Mouse (Mus musculus): ENCODE measurements around the gene Arhgdib. TPM values are rescaled to one million over a fixed set of nuclear protein-coding genes. Genes with fewer than 3 reads are reported as not detected.
A peak's percentile ranks its signal among the peaks of the same experiment; 100 is the strongest.

Gene Arhgdib
- polyA plus RNA-seq, 1 experiment from 2014 or later, result 44.0 TPM

DNA sequence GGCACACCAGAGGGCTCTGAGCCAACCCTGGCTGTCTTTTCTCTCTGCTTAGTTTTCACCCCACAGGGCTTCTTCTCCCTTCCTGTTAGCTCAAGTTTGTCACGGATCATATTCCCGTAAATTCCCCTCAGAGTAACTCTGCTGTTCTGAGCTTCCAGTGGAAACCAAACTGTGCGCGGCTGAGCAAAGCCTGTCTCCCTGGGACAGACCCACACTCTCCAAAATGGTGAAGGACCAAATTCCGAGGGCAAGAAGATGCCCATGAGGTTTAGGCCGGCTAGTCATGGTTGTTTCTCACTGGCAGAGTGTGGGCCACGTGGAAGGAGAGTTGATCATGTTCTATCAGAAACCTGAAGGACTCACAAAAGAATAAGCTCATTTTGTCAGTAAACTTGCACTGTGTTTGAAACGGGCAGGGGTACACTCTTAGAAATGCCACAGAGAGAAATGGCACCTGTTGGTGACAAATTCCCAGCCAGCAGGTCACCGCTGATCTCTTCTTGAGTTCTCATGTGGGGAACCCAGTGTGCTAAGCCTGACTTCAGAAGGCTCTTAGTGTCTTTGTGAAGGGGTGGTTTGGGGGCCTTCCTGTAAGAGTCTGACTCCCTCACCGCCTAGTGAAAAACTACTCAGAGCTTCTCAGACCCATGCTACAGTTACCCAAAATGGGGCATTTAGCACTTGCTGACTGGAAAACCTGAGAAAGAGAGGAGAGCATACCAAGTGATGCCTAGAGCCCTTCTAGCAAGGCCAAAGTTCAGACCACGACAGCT lies 1.3 kb downstream of the Arhgdib start:
- H3K9me3 ChIP-seq (ENCODE audit: control insufficient read depth, low read length), result no peaks in the 10 kb centered on the region
- 75% methylated on average over 11 of the region's 11 CpGs for WGBS
- peaks cover 10% of the 10 kb centered on the region for H3K4me1 ChIP-seq (ENCODE audit: control insufficient read depth, insufficient read depth, low read length)
- H3K4me3 ChIP-seq (ENCODE audit: low read length), result no peak overlapping the region
- no peaks in the 10 kb centered on the region for H3K36me3 ChIP-seq (ENCODE audit: control insufficient read depth, insufficient read depth, low read length)
- H3K9ac ChIP-seq (ENCODE audit: low read depth, low read length), result no peak overlapping the region
- H3K4me2 ChIP-seq (ENCODE audit: low read depth, low read length), result 0 out of 2 replicates have a peak overlapping the region, but pooled peaks have one; percentile 16
- H3K27ac ChIP-seq (ENCODE audit: low read length), result peak overlapping the region; percentile 79
- no peak for ATAC-seq
- no peaks in the 10 kb centered on the region for H3K27me3 ChIP-seq (replicated peaks; ENCODE audit: control insufficient read depth, insufficient read depth, low read length)

DNA sequence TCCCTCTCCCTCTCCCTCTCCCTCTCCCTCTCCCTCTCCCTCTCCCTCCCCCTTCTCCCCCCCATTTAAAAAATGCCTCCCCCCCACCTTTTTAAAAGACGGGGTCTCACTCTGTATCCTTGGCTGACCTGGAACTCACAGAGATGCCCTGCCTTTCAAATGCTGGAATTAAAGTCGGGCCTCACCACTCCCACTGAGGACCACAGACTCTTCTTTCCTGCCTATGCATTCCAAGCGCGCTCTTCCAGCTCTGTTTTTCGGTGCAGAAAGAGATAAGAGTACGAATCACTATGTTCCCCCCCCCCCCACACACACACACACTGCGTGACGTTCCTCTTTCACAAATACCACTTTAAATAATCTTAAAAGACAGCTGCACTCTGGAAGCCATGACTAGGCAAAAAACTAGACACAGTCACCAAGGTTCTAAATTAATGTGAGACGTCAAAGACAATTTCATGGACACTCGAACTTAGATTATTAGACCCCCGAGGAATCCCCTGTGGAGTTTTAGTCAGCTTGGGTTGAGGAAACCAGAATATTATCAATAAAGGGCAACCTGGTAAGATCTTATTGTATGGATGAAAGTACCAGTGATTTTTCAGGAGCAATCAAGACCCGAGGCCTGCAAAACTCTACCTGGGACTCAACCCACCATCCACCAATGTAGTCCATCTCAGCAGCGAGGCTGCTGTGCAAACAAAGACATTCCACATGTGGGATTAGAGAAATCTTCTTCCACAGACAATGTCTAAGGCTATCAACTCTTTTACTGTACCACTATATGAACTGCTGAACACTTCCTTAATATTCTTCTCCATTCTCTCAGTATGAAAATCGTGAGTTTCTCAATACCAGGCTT lies 2.1 kb downstream of the Arhgdib start:
- 71% methylated on average over 14 of the region's 14 CpGs for WGBS
- Histone ChIP-seq H3K9ac (ENCODE audit: low read depth, low read length) (no peak overlapping the region), H3K4me1 (ENCODE audit: control insufficient read depth, insufficient read depth, low read length) (peaks cover 10% of the 10 kb centered on the region), H3K36me3 (ENCODE audit: control insufficient read depth, insufficient read depth, low read length) (no peaks in the 10 kb centered on the region), H3K4me3 (ENCODE audit: low read length) (no peak overlapping the region), H3K27ac (ENCODE audit: low read length) (no peak overlapping the region), H3K4me2 (ENCODE audit: low read depth, low read length) (no peak overlapping the region), H3K27me3 (replicated peaks; ENCODE audit: control insufficient read depth, insufficient read depth, low read length) (no peaks in the 10 kb centered on the region), H3K9me3 (ENCODE audit: control insufficient read depth, low read length) (no peaks in the 10 kb centered on the region)
- no peak for ATAC-seq

DNA sequence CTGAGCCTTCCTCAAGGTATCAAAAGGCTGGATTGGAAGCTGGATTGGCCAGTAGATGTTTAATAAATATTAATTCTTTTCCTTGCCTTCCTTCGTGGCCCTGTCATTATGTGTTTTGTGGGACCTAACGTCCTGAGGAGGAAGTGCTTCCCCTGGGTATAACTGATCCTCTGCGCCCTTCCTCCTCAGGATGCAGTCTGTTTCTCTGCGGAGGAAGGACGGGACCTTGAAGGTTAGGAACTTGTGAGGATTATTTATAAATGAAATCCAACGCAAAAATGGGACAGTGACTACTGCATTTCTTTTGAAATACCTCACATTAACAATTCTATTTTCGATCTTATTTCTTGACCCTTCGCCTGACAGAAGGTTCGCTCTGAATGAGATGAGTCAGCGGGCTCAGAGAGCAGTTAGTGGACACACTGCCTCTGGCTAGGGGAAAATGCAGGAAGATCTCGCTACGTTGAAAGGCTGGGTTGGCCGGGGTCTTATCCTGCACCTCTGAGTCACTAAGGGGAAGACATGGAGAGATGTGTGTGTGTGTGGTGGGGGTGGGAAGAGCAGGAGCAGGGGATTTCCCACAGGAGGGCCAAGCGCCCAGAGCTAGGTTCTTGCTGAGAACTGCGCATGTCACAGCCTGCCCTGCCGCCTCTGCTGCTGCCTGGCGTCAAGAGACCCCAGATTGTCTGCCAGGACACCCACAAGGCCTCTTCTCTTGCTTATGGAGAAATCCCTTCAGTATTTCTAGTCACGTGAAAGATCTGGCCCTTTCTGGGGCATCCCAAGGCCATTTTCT lies 3.2 kb downstream of the Arhgdib start:
- Histone ChIP-seq H3K9ac (ENCODE audit: low read depth, low read length) (no peak overlapping the region), H3K4me3 (ENCODE audit: low read length) (no peak overlapping the region), H3K36me3 (ENCODE audit: control insufficient read depth, insufficient read depth, low read length) (no peaks in the 10 kb centered on the region), H3K4me2 (ENCODE audit: low read depth, low read length) (no peak overlapping the region), H3K9me3 (ENCODE audit: control insufficient read depth, low read length) (no peaks in the 10 kb centered on the region), H3K27me3 (replicated peaks; ENCODE audit: control insufficient read depth, insufficient read depth, low read length) (no peaks in the 10 kb centered on the region), H3K4me1 (ENCODE audit: control insufficient read depth, insufficient read depth, low read length) (peaks cover 10% of the 10 kb centered on the region), H3K27ac (ENCODE audit: low read length) (peak overlapping the region; percentile 26; the same call in 1 of the 2 replicates)
- WGBS, result 77% methylated on average over 18 of the region's 18 CpGs
- ATAC-seq, result no peak

DNA sequence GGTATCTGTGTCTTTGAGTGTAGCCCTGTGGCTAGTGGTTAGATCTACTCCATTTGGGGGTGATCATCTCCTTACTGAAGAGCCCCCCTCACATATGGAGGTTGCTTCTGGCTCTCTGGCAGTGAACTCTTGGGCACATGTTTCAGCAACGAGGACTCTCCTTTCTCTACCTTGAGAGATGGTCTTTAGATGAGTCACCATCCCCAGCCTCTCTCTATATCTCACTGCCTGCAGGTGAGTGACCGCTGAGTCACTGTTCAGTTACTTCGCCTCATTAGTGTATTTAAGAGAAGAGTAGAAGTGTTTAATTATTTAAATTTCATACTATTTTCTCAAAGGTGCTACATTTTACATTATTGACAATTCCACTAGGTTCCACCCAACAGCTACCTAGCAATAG lies 4.6 kb downstream of the Arhgdib start:
- no peak overlapping the region for H3K9ac ChIP-seq (ENCODE audit: low read depth, low read length)
- H3K27me3 ChIP-seq (replicated peaks; ENCODE audit: control insufficient read depth, insufficient read depth, low read length), result no peaks in the 10 kb centered on the region
- no peak for ATAC-seq
- peaks cover 10% of the 10 kb centered on the region for H3K4me1 ChIP-seq (ENCODE audit: control insufficient read depth, insufficient read depth, low read length)
- H3K9me3 ChIP-seq (ENCODE audit: control insufficient read depth, low read length), result no peaks in the 10 kb centered on the region
- H3K4me2 ChIP-seq (ENCODE audit: low read depth, low read length), result no peak overlapping the region
- H3K27ac ChIP-seq (ENCODE audit: low read length), result no peak overlapping the region
- no peak overlapping the region for H3K4me3 ChIP-seq (ENCODE audit: low read length)
- no peaks in the 10 kb centered on the region for H3K36me3 ChIP-seq (ENCODE audit: control insufficient read depth, insufficient read depth, low read length)
- 82% methylated on average over 3 of the region's 3 CpGs for WGBS

DNA sequence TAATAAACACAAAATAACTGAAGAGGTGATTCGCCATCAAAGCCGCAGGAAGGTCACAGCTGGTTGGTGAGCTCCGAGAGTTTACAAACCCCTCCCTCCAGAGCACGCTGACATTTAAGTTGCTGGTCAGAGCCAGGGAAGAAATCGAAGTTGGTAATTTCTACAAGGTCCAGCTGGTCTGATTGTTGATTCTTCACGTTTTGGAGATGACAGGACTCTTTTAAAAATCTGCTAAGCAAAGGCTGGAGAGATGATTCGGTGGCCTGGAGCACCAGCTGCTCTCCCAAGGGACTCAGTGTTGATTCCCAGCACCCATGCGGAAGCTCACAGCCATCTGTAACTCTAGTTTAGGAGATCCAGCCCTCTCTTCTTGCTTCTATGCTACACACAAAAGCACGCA lies 5.3 kb downstream of the Arhgdib start:
- no peak for ATAC-seq
- 85% methylated on average over 9 of the region's 9 CpGs for WGBS
- no peak overlapping the region for H3K4me2 ChIP-seq (ENCODE audit: low read depth, low read length)
- no peak overlapping the region for H3K9ac ChIP-seq (ENCODE audit: low read depth, low read length)
- H3K9me3 ChIP-seq (ENCODE audit: control insufficient read depth, low read length), result no peaks in the 10 kb centered on the region
- no peaks in the 10 kb centered on the region for H3K27me3 ChIP-seq (replicated peaks; ENCODE audit: control insufficient read depth, insufficient read depth, low read length)
- no peak overlapping the region for H3K27ac ChIP-seq (ENCODE audit: low read length)
- peaks cover 7% of the 10 kb centered on the region for H3K4me1 ChIP-seq (ENCODE audit: control insufficient read depth, insufficient read depth, low read length)
- H3K4me3 ChIP-seq (ENCODE audit: low read length), result no peak overlapping the region
- H3K36me3 ChIP-seq (ENCODE audit: control insufficient read depth, insufficient read depth, low read length), result no peaks in the 10 kb centered on the region

DNA sequence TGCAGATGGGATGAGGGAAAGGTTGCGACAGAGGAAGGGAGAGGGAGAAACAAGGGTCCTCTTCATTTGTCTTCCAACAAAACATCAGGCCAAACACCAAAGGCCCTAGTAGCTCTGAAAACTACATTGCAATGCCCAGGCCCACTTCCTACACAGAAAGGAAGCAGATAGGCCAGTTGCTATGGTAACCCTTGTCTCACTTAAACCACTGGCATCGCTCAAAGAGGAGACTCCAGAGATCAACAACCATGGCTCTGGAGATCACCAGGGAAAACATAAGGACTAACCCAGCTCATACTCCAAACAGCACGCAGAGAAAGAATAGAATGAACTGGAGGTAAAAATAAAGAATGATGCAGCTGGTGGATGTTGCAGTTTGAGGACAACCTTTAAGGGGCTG lies 6.5 kb downstream of the Arhgdib start:
- Histone ChIP-seq H3K4me1 (ENCODE audit: control insufficient read depth, insufficient read depth, low read length) (peaks cover 13% of the 10 kb centered on the region), H3K27ac (ENCODE audit: low read length) (no peak overlapping the region), H3K9me3 (ENCODE audit: control insufficient read depth, low read length) (no peaks in the 10 kb centered on the region), H3K27me3 (replicated peaks; ENCODE audit: control insufficient read depth, insufficient read depth, low read length) (no peaks in the 10 kb centered on the region), H3K4me3 (ENCODE audit: low read length) (no peak overlapping the region), H3K36me3 (ENCODE audit: control insufficient read depth, insufficient read depth, low read length) (no peaks in the 10 kb centered on the region), H3K4me2 (ENCODE audit: low read depth, low read length) (no peak overlapping the region), H3K9ac (ENCODE audit: low read depth, low read length) (no peak overlapping the region)
- 63% methylated on average over 3 of the region's 3 CpGs for WGBS
- ATAC-seq, result no peak

DNA sequence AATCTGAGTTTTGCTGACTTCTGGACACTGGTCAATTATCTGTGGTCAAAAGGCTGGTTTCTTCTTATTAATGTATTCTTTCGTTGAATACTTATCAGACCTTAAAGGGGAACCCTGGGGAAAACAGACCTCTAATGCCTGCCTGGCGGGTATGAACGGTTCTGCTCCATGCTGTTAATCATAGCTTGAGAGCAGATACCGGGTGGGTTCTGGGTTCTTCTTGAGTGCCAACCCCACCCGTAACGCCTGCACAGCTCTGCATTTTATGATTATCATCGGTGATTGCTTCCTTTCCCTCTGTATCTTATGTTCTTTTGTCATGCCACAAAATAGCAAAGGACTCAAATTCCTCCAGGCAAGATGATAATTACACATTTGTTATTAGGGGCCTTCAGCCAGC lies 7.6 kb downstream of the Arhgdib start:
- Histone ChIP-seq H3K4me3 (ENCODE audit: low read length) (no peak overlapping the region), H3K9me3 (ENCODE audit: control insufficient read depth, low read length) (no peaks in the 10 kb centered on the region), H3K4me2 (ENCODE audit: low read depth, low read length) (no peak overlapping the region), H3K27me3 (replicated peaks; ENCODE audit: control insufficient read depth, insufficient read depth, low read length) (no peaks in the 10 kb centered on the region), H3K27ac (ENCODE audit: low read length) (no peak overlapping the region), H3K4me1 (ENCODE audit: control insufficient read depth, insufficient read depth, low read length) (peaks cover 13% of the 10 kb centered on the region), H3K36me3 (ENCODE audit: control insufficient read depth, insufficient read depth, low read length) (no peaks in the 10 kb centered on the region), H3K9ac (ENCODE audit: low read depth, low read length) (no peak overlapping the region)
- no peak for ATAC-seq
- 80% methylated on average over 7 of the region's 7 CpGs for WGBS

DNA sequence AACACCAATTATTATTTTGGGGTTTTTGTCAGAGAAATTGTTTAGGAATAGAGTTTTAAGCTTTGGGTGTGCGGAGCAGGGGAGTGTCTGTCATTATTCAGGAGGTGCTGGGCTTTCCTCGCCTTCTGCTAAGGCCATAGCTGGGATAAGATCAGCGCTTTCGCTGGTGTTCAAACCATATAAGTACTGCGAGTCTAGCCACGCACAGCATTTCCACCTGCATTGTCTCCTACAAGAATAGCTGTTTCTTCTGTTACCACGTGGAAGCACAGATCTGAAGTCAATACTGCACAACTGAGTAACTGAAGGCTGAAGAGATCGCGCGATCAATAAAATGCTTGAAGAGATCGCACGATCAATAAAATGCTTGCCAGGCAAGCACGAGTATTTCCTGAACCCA lies 10.5 kb downstream of the Arhgdib start:
- 72% methylated on average over 13 of the region's 13 CpGs for WGBS
- ATAC-seq, result 0 out of 2 replicates have a peak, but pooled peaks have one; percentile 30
- Histone ChIP-seq H3K4me2 (ENCODE audit: low read depth, low read length) (peak overlapping the region; percentile 41; the same call in 1 of the 2 replicates), H3K27me3 (replicated peaks; ENCODE audit: control insufficient read depth, insufficient read depth, low read length) (no peaks in the 10 kb centered on the region), H3K36me3 (ENCODE audit: control insufficient read depth, insufficient read depth, low read length) (no peaks in the 10 kb centered on the region), H3K9me3 (ENCODE audit: control insufficient read depth, low read length) (no peaks in the 10 kb centered on the region), H3K4me1 (ENCODE audit: control insufficient read depth, insufficient read depth, low read length) (peaks cover 13% of the 10 kb centered on the region), H3K4me3 (ENCODE audit: low read length) (no peak overlapping the region), H3K9ac (ENCODE audit: low read depth, low read length) (peak overlapping the region; percentile 52), H3K27ac (ENCODE audit: low read length) (peak overlapping the region; percentile 71)

DNA sequence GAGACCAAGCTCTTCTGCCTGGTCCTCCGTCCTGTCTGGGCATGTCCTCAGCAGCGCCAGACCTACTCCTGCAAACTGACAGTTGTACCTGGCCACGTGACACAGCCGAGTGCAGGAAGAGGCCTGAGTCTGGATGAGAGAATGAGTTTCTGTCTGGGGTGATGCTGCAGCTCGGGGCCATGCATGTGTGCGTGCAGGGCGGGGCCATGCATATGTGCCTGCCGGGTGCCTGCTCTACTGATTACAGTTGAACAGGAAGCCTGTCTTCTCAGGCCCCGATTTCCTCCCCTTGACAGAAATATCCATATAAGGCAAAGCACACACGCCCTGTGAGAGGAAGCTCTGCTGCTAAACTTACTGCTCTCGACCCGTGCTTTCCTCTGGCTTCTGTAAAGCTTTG lies 11.0 kb downstream of the Arhgdib start:
- Histone ChIP-seq H3K9me3 (ENCODE audit: control insufficient read depth, low read length) (no peaks in the 10 kb centered on the region), H3K4me1 (ENCODE audit: control insufficient read depth, insufficient read depth, low read length) (peaks cover 13% of the 10 kb centered on the region), H3K4me3 (ENCODE audit: low read length) (peak overlapping the region; percentile 2; the same call in 1 of the 2 replicates), H3K9ac (ENCODE audit: low read depth, low read length) (peak overlapping the region; percentile 52), H3K27ac (ENCODE audit: low read length) (peak overlapping the region; percentile 71), H3K36me3 (ENCODE audit: control insufficient read depth, insufficient read depth, low read length) (no peaks in the 10 kb centered on the region), H3K27me3 (replicated peaks; ENCODE audit: control insufficient read depth, insufficient read depth, low read length) (no peaks in the 10 kb centered on the region), H3K4me2 (ENCODE audit: low read depth, low read length) (peak overlapping the region; percentile 41)
- WGBS, result 12% methylated on average over 12 of the region's 12 CpGs
- peak; percentile 97 for ATAC-seq

All from intestine, embryonic 16.5 days (tissue).